In the genomic region with DNA sequence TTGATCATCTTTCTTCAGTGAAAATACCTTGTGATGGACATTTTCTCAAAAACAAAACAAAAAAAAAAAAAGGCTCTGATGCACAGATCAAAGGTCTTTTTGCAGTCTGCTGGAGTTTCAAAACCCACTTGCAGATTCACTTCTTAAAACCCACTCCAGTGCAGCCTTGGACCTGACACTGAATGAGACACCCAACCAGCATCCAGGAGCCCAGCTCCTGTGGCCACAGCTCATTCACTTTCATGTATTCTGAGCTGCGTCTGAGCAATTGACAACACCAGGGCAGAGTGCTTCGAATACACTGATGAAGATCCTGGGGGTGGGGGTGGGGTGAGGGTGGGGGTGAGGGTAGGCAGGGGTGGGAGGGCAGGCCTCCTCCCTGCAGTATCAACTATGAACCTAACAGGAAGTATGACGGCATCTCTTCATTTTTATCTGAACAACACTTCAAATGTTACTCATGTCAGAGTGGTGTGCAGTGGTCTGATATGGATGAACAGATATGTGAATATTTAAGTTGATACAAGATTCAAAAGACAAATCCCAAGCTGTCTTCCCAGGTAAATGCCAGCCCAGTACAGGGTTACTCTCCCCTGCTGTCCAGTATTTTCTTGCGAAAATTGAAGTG, we compare ENCODE assay signal across 27 mouse cellular contexts.
DNase-seq lines count a peak whose midpoint lies in the region; ATAC-seq lines count a peak whose summit lies in the region.
"Had no signal": no experiment of that assay in that cellular context is flagged by ENCODE, and none has a peak within 500 bp of the region (broad histone marks: within the 10 kb centered on the region; RNA-seq: fewer than 3 reads in every experiment).

No protein-coding gene starts in this region.

- DNase-seq in CD4-positive helper T cell, adult 2 months (ENCODE audit: low read depth, low spot score), result peak; percentile 67
- DNase-seq in naive thymus-derived CD4-positive, alpha-beta T cell, adult 2 months (ENCODE audit: low read depth), result peak; percentile 36
- DNase-seq in gastrocnemius, postnatal 4 days (ENCODE audit: low spot score in 2 of 2), result no peak
- no peak for DNase-seq in MN1 (ENCODE audit: low spot score)
- DNase-seq: adrenal gland, postnatal 25 days; cerebellum, adult 11-12 months; cerebellum, adult 9-11 months; forebrain, postnatal 0 days; heart, postnatal 14 days; kidney, adult 8-10 months; right cerebral cortex, postnatal 4 days; thymus, postnatal 14 days had no signal

- no peaks in the 10 kb centered on the region for H3K27me3 ChIP-seq in midbrain, embryonic 13.5 days
- H3K27me3 ChIP-seq in midbrain, embryonic 15.5 days (replicated peaks), result no peaks in the 10 kb centered on the region
- H3K27me3 ChIP-seq: CH12.LX; embryonic facial prominence, embryonic 13.5 days; limb, embryonic 12.5 days; liver, embryonic 15.5 days; lung, embryonic 15.5 days; midbrain, embryonic 12.5 days; neural tube, embryonic 12.5 days; Patski had no signal

- WGBS in midbrain, embryonic 13.5 days, result 55% methylated on average over 4 of the region's 4 CpGs
- 64% methylated on average over 4 of the region's 4 CpGs for WGBS in midbrain, embryonic 15.5 days

- H3K9ac ChIP-seq in midbrain, embryonic 13.5 days (replicated peaks), result no peak overlapping the region
- H3K9ac ChIP-seq in midbrain, embryonic 15.5 days, result no peak overlapping the region
- H3K9ac ChIP-seq: embryonic facial prominence, embryonic 13.5 days; forebrain, postnatal 0 days; limb, embryonic 12.5 days; liver, embryonic 15.5 days; lung, embryonic 15.5 days; midbrain, embryonic 12.5 days; neural tube, embryonic 12.5 days had no signal

- no peaks in the 10 kb centered on the region for H3K36me3 ChIP-seq in midbrain, embryonic 13.5 days
- H3K36me3 ChIP-seq in midbrain, embryonic 15.5 days (replicated peaks), result no peaks in the 10 kb centered on the region
- H3K36me3 ChIP-seq: embryonic facial prominence, embryonic 13.5 days; forebrain, embryonic 10.5 days; limb, embryonic 12.5 days; liver, embryonic 15.5 days; lung, embryonic 15.5 days; midbrain, embryonic 12.5 days; neural tube, embryonic 12.5 days had no signal

- H3K9me3 ChIP-seq in midbrain, embryonic 13.5 days, result no peaks in the 10 kb centered on the region
- H3K9me3 ChIP-seq in midbrain, embryonic 15.5 days, result no peaks in the 10 kb centered on the region
- H3K9me3 ChIP-seq: embryonic facial prominence, embryonic 13.5 days; forebrain, embryonic 10.5 days; limb, embryonic 12.5 days; liver, embryonic 15.5 days; lung, embryonic 15.5 days; midbrain, embryonic 12.5 days; neural tube, embryonic 12.5 days had no signal

- no peak overlapping the region for H3K4me3 ChIP-seq in midbrain, embryonic 13.5 days (replicated peaks)
- no peak overlapping the region for H3K4me3 ChIP-seq in midbrain, embryonic 15.5 days
- H3K4me3 ChIP-seq: embryonic facial prominence, embryonic 13.5 days; forebrain, embryonic 10.5 days; limb, embryonic 12.5 days; liver, embryonic 15.5 days; lung, embryonic 15.5 days; midbrain, embryonic 12.5 days; neural tube, embryonic 12.5 days had no signal

- no peak overlapping the region for H3K27ac ChIP-seq in midbrain, embryonic 13.5 days
- no peak overlapping the region for H3K27ac ChIP-seq in midbrain, embryonic 15.5 days
- H3K27ac ChIP-seq: embryonic facial prominence, embryonic 13.5 days; forebrain, embryonic 10.5 days; kidney, postnatal 0 days; limb, embryonic 12.5 days; liver, embryonic 15.5 days; lung, embryonic 15.5 days; midbrain, embryonic 12.5 days; neural tube, embryonic 12.5 days had no signal

- peaks cover 4% of the 10 kb centered on the region; the same call in 1 of the 2 replicates for H3K4me1 ChIP-seq in midbrain, embryonic 13.5 days (replicated peaks)
- H3K4me1 ChIP-seq in midbrain, embryonic 15.5 days, result no peaks in the 10 kb centered on the region
- H3K4me1 ChIP-seq: embryonic facial prominence, embryonic 13.5 days; limb, embryonic 12.5 days; liver, embryonic 15.5 days; lung, embryonic 15.5 days; neural tube, embryonic 12.5 days had no signal

- ATAC-seq in midbrain, embryonic 13.5 days, result peak; percentile 24; the same call in 1 of the 2 replicates
- no peak for ATAC-seq in midbrain, embryonic 15.5 days (replicated peaks)
- peak; percentile 82 for ATAC-seq in activated CD4-positive, CD25-positive, alpha-beta regulatory T cell, adult 4 months
- ATAC-seq: forebrain, postnatal 0 days; hindbrain, embryonic 16.5 days; intestine, embryonic 16.5 days; Patski had no signal

- no peak overlapping the region for H3K4me2 ChIP-seq in midbrain, embryonic 13.5 days (replicated peaks)
- H3K4me2 ChIP-seq in midbrain, embryonic 15.5 days, result no peak overlapping the region
- H3K4me2 ChIP-seq: embryonic facial prominence, embryonic 13.5 days; limb, embryonic 12.5 days; liver, embryonic 15.5 days; lung, embryonic 15.5 days; midbrain, embryonic 12.5 days; neural tube, embryonic 12.5 days had no signal

Comparison
In these comparisons a context has a peak if more than half of its experiments do, and no peak if none do; other contexts are left out.
1. DNase-seq: peak in CD4-positive helper T cell, adult 2 months (single experiment) and naive thymus-derived CD4-positive, alpha-beta T cell, adult 2 months (single experiment); none in gastrocnemius, postnatal 4 days (0 of 2) and MN1 (single experiment).